Mouse (Mus musculus): ENCODE results near the gene Lbx1.

Gene Lbx1

GRCm38 (mm10) chr19:45209776-45210422 is 25.7 kb downstream of the Lbx1 start:
- DNase-seq: no peak

GRCm38 (mm10) chr19:45209191-45209590 is 26.4 kb downstream of the Lbx1 start:
- no peak for DNase-seq

- DNase-seq: no peak
These were observed 27.1 kb downstream of the Lbx1 start for GRCm38 (mm10) chr19:45208438-45209060.

GRCm38 (mm10) chr19:45207662-45208437 is 27.8 kb downstream of the Lbx1 start:
- no peak for DNase-seq

- no peak for DNase-seq
These were observed 28.5 kb downstream of the Lbx1 start for GRCm38 (mm10) chr19:45207153-45207552.

GRCm38 (mm10) chr19:45205311-45206105 is 30.1 kb downstream of the Lbx1 start:
- DNase-seq: no peak

GRCm38 (mm10) chr19:45196967-45197366 is 38.6 kb downstream of the Lbx1 start:
- no peak for DNase-seq

GRCm38 (mm10) chr19:45194651-45195050 is 41.0 kb downstream of the Lbx1 start:
- no peak for DNase-seq
